Mouse (Mus musculus): ENCODE measurements around the gene Capg.

GRCm38 (mm10) chr6:72510686-72511421 is 33.3 kb upstream of the Capg start:
- no peak for TF ChIP-seq CTCF (IDR thresholded peaks at IDR 0.05; ENCODE audit: low read depth)
- TF ChIP-seq EP300 (optimal IDR thresholded peaks at IDR 0.05): no peak

Measured in stomach, postnatal 0 days (tissue).